In the genomic region with DNA sequence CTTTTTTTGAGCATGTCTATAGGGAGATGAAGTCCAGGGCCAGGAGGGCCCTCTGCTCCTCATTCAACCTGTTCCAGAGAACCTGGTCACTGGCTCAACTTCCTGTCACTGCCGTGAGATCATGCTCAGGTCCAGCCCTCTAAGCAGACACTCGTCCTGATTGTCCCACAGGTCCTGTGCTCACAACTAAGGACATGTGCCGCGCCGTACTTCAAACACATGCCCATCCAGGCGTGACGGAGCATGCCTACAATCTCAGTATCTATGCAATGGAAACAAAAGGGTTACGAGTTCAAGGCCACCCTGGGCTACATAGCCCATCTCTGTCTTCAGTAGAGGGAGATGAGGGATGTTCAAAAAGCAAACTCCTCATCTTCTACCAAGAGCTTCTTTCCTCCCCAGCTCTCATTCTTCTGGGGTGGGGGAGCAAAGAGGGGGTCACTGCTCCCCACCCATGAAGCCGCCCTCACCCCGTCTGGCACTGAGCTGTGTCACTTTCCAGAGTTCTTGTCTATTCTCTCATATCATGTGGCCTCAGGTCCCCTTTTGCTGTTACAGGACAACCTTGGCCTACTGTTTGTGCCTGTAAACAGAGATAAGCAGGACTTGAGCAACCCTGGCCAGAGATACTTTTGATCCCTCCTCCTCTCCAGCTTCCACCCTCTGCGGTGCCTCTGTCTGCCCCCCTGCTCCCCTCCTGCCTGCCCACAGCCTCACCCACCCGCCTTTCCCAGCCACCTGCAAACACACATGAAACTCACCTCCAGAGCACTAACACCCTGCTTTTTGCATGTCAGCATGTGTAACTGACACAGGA, we compare ENCODE assay signal across 10 mouse cellular contexts.
DNase-seq lines count a peak whose midpoint lies in the region; ATAC-seq and TF ChIP-seq lines count a peak whose summit lies in the region.
"Had no signal": no experiment of that assay in that cellular context is flagged by ENCODE, and none has a peak within 500 bp of the region (broad histone marks: within the 10 kb centered on the region; RNA-seq: fewer than 3 reads in every experiment).

No protein-coding gene starts in this region.

- H3K9me3 ChIP-seq in heart, embryonic 16.5 days (replicated peaks; ENCODE audit: control insufficient read depth, low read length) = no peaks in the 10 kb centered on the region
- no peaks in the 10 kb centered on the region for H3K9me3 ChIP-seq in megakaryocyte, embryonic 14.5 days
- no peaks in the 10 kb centered on the region for H3K9me3 ChIP-seq in hindbrain, embryonic 14.5 days (ENCODE audit: control insufficient read depth, low read length)
- no peaks in the 10 kb centered on the region for H3K9me3 ChIP-seq in forebrain, postnatal 0 days (ENCODE audit: low read length)

- intact Hi-C loops in gastrocnemius, postnatal 36 days (cut with DNase I) = no loop called here

- TF ChIP-seq CTCF in forebrain, postnatal 0 days (IDR thresholded peaks at IDR 0.05; ENCODE audit: low read depth) = no peak

- peak; percentile 60; the same call in 1 of the 2 replicates for ATAC-seq in heart, embryonic 16.5 days (replicated peaks; ENCODE audit: extremely low read depth, insufficient read depth, low FRiP score)
- no peak for ATAC-seq in hindbrain, embryonic 14.5 days (ENCODE audit: low FRiP score)
- ATAC-seq in forebrain, postnatal 0 days = no peak

- no peaks in the 10 kb centered on the region for H3K36me3 ChIP-seq in heart, embryonic 16.5 days (ENCODE audit: control insufficient read depth, insufficient read depth)
- no peaks in the 10 kb centered on the region for H3K36me3 ChIP-seq in megakaryocyte, embryonic 14.5 days (replicated peaks; ENCODE audit: low read length)
- no peaks in the 10 kb centered on the region for H3K36me3 ChIP-seq in hindbrain, embryonic 14.5 days (replicated peaks; ENCODE audit: control insufficient read depth, insufficient read depth)
- H3K36me3 ChIP-seq in forebrain, postnatal 0 days (ENCODE audit: insufficient read depth) = no peaks in the 10 kb centered on the region

- H3K9ac ChIP-seq in heart, embryonic 16.5 days (ENCODE audit: low read length) = 0 out of 2 replicates have a peak overlapping the region, but pooled peaks have one; percentile 1
- H3K9ac ChIP-seq in hindbrain, embryonic 14.5 days = no peak overlapping the region
- H3K9ac ChIP-seq in forebrain, postnatal 0 days = no peak overlapping the region

- no peaks in the 10 kb centered on the region for H3K27me3 ChIP-seq in heart, embryonic 16.5 days (ENCODE audit: control insufficient read depth, insufficient read depth, low read length)
- peaks cover 3% of the 10 kb centered on the region for H3K27me3 ChIP-seq in megakaryocyte, embryonic 14.5 days (replicated peaks)
- H3K27me3 ChIP-seq in hindbrain, embryonic 14.5 days (ENCODE audit: control insufficient read depth, insufficient read depth, low read length) = no peaks in the 10 kb centered on the region
- no peaks in the 10 kb centered on the region for H3K27me3 ChIP-seq in forebrain, postnatal 0 days (ENCODE audit: insufficient read depth, low read length)

- peaks cover 9% of the 10 kb centered on the region for H3K4me1 ChIP-seq in heart, embryonic 16.5 days (ENCODE audit: control insufficient read depth, insufficient read depth, low read length)
- peaks cover 25% of the 10 kb centered on the region for H3K4me1 ChIP-seq in megakaryocyte, embryonic 14.5 days
- no peaks in the 10 kb centered on the region for H3K4me1 ChIP-seq in hindbrain, embryonic 14.5 days (replicated peaks; ENCODE audit: control insufficient read depth, insufficient read depth, low read length)
- H3K4me1 ChIP-seq in forebrain, postnatal 0 days (ENCODE audit: insufficient read depth) = no peaks in the 10 kb centered on the region; the same call in 1 of the 2 replicates

- peak; percentile 52 for DNase-seq in 416B (ENCODE audit: low read depth)
- DNase-seq in adrenal gland, postnatal 36 days = peak; percentile 53 to 58
- no peak for DNase-seq in gastrocnemius, postnatal 36 days
- no peak for DNase-seq in embryo, embryonic 10 days (ENCODE audit: low spot score)
- DNase-seq in hindbrain, embryonic 14.5 days (ENCODE audit: low spot score) = no peak
- no peak for DNase-seq in forebrain, postnatal 0 days
- DNase-seq: cerebellum, adult 18-20 months; gastrocnemius, postnatal 14 days had no signal

- no peak overlapping the region for H3K4me3 ChIP-seq in heart, embryonic 16.5 days (ENCODE audit: low read length)
- H3K4me3 ChIP-seq in megakaryocyte, embryonic 14.5 days (replicated peaks) = peak overlapping the region; percentile 15
- no peak overlapping the region for H3K4me3 ChIP-seq in hindbrain, embryonic 14.5 days (replicated peaks; ENCODE audit: low read length)
- no peak overlapping the region for H3K4me3 ChIP-seq in forebrain, postnatal 0 days (ENCODE audit: low read depth, low read length)

- H3K4me2 ChIP-seq in heart, embryonic 16.5 days (ENCODE audit: low read depth, low read length) = no peak overlapping the region; the same call in 1 of the 2 replicates
- no peak overlapping the region for H3K4me2 ChIP-seq in hindbrain, embryonic 14.5 days (replicated peaks)
- H3K4me2 ChIP-seq in forebrain, postnatal 0 days (ENCODE audit: low read depth) = no peak overlapping the region

- 66% methylated on average over 12 of the region's 12 CpGs for WGBS in heart, embryonic 16.5 days
- 83% methylated on average over 12 of the region's 12 CpGs for WGBS in hindbrain, embryonic 14.5 days
- 91% methylated on average over 12 of the region's 12 CpGs for WGBS in forebrain, postnatal 0 days

- peak overlapping the region; percentile 49 for H3K27ac ChIP-seq in heart, embryonic 16.5 days (ENCODE audit: low read length)
- H3K27ac ChIP-seq in hindbrain, embryonic 14.5 days = no peak overlapping the region
- no peak overlapping the region for H3K27ac ChIP-seq in forebrain, postnatal 0 days (ENCODE audit: low read depth, low read length)

Comparison
In these comparisons a context has a peak if more than half of its experiments do, and no peak if none do; other contexts are left out.
1. DNase-seq: peak in 416B (single experiment) and adrenal gland, postnatal 36 days (2 of 2); none in gastrocnemius, postnatal 36 days (0 of 2), embryo, embryonic 10 days (single experiment), hindbrain, embryonic 14.5 days (single experiment) and forebrain, postnatal 0 days (single experiment).